Mouse (Mus musculus) fat pad, adult 2 months (tissue): ENCODE measurements at regions not wholly inside any gene's neighbourhood (a gene's known extent, or its start where the extent isn't known, plus 50 kb on each side); places are given as distances from the start of the nearest gene placed in this dataset.

Experiments used
- DNase-seq: peaks from one replicate; pipeline ENCODE4 v3.0.0-alpha.2; 2011; ENCODE audit warnings: low read depth, low spot score; ENCODE audit errors: extremely low read depth

DNA sequence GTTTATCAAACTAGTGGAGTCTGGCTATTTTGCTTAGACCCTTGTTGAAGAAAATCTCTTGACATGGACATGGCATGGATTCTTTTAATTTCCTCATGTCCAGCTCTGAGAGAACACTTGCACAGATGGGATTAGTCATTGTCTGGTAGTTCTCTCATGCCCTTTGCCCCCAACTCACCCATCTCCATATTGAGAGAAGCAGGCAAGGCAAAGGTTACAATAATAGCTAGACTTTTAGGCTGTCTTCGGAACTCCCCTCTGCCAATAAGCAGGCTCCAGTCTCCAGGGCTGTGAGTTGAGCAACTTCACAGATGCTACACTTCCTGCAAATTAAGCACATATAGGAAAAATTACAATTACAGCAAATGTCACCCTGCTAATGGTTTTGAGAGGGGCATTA lies 558.0 kb upstream of the Alcam start:
- no peak for DNase-seq

DNA sequence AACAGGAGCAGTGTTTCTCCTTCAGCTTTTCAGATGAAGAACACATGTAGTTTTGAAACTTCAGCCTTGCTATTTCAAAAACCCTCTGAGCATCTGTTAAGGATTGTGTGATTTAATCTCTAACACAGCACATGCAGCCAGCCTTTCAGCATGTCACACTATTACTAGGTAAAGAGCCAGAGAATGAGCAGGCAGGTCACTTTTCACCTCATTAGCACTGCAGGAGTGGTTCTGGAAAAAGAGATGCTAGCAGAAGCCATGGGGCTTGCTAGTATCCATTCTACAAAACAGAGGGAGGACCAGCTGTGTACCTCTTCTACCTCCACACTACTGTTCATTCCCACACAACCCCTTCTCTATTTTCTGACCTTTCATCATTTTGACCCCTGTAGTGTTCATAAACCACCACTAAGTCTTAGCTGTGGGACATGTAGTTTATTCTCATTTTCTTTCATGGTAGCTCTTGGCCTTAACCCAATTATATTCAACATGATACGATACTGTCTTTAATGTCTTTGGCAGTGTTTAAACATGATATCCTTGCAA lies 535.1 kb upstream of the Alcam start:
- DNase-seq = no peak

DNA sequence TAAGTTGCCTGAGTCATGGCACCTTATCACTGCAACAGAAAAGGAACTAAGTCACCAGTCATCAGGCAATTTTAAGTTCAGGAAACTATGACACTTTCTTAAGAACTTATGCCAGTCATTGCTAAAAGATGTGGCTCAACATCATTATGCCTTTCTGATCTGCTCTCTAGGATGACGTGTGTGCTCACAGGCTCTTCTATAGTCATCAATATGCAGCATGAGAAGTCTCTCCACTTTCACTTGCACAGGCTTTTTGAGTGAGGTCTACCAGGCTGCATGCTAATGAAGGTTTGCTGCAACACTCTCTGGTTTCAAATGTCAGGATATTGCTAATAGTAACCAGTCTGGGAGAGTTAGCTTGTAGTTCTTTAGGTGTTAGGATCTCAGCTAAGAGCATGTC lies 530.5 kb upstream of the Alcam start:
- DNase-seq = no peak

DNA sequence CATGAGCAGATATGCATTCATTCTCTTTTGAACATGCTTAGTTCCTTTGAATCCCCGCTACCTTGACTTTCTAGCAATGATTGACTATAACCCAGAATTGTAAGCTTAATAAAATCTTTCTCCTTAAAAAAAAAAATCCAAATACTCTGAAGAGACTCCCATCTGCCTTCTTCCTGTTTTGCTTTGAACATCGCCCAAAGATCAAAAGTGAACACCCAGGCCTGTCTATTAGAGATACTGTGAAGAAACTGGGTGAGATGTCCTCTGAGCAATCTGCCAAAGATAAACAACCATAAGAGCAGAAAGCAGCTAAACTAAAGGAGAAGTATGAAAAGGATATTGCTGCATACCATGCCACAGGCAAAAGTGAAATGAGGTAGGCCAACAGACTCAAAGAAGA lies 527.1 kb upstream of the Alcam start:
- no peak for DNase-seq

DNA sequence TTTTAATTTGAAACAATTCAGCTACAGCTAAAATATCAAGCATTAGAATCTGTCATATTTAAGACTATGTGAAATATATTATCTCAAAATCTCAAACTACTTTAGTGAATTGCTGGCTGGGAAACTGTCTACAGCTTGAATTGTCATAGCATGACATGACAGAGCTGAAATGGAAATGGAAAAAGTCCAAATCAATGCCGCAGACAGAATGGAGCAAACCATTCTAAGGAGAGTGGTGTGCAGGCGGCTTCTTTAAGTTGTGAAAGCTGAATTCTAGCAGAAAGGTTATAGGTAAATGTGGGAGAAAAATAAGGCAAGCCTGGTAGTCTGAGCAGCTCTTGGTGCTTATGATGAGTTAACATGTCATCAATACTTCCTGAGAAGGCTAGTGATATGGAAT lies 518.9 kb upstream of the Alcam start:
- DNase-seq = no peak

DNA sequence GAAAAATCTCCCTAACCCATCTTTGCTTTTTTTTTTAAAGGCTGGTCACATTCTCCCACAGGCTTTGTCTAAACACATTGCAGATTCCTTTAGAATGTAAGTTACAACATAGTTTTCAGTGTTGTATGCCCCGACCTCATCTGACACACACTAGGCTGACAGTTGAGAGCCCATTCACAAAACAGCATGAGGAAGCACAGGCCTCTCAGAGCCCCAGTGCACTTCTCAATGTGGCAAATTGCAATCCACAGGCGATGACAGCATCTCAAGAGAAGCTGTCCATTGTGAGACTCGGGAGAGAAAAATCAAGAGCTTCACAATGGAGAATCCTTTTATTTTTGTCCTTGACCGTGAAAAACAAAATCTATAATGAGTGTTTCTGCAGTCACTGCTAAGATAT lies 493.8 kb upstream of the Alcam start:
- no peak for DNase-seq

DNA sequence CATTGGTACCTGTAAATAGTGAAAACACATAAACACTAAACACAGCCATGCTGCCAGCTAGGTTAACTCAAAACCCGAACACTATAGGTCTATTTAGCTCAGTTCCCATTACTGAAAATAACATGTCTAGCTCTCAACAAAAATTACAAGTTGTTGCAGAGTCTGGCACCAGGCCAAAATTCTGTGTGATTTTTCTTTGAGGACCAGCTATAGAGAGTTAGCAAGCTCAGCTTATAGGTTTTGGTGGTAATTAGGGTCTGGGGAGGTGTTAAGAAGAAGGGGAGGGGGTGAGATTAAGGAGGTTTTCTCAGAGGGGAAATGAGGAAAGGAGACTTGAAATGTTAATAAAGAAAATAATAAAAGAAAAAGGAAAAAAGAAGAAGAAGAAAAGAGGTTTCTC lies 480.9 kb upstream of the Alcam start:
- no peak for DNase-seq

DNA sequence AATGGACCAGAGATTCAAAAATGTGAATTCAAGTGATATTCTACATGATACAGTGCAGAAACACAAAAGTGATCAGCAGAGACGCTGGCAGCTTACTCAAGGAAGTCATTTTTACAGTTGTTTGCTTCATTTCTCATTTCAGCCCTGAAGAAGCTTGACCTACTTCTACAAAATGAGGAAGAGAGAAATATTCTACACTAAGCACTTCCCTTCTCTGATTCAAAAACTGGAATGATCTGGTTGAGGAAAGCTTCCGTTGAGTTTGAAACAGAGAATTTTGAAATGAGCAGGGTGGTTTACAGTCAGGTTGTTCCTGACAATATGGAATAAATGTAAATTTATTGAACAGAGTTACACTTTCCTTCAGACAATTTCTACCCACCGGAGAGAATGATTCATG lies 478.1 kb upstream of the Alcam start:
- no peak for DNase-seq

DNA sequence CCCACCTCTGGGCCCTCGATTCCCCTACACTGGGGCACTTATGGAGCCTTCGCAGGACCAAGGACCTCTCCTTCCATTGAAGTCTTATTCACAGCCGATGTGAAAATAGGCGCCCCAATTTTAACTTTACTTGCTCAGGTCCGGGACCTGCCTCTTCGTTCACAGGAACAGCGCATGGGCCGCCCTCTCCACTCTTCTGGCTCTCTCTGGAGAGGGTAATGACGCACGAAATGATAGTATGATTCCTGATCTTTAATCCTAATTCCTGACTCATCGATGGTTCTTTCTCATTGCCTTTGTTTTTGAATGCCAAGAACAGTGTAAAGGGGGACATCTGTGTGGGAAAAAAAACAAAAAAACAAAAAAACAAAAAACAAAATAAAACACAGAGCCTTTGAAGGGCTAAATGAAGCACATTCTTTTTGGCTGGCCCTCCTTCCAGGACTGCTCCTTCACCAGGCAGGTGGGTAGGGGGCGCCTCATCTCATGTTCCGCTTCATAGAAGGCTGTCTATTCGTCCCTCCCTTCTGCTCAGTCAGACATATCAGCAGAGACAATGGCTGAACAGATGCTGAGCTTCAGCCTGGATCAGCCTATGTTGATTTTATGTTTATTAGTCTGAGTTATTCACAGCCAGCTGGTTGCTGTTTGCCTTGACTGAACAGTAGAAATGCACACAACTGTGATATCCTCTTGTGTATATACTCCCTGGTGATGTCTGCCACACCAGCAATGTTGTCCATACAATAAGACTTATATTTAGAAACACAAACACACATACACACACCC lies 438.8 kb upstream of the Alcam start:
- no peak for DNase-seq

DNA sequence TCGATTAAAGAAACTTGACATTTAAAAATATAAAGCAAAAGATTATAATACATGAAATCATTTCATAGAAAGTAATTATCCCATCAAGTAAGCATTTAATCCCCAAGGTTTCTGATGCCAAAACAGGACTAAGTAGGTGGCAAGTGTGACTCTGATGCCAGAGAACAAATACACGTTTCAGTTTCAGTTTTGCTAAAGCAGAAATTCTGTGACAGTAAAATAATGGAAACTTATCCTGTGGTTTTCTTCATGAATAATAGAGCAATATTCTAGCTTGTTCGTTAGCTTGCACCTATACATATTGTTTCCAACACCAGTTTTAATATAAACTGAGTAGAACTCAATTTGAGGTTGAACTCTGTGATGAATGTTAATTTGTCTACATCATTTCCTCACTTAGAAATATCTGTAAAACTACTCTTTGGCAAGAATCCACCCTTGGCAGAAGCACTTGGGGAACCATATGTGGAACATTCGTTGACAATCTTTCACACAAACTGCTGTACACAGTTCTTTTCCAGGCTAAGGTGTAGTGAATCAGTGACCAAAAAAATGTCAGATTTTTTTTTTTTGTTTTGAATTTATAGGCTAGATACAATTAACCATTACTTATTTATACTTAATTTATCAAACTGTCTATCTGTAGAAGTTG lies 425.7 kb upstream of the Alcam start:
- no peak for DNase-seq

DNA sequence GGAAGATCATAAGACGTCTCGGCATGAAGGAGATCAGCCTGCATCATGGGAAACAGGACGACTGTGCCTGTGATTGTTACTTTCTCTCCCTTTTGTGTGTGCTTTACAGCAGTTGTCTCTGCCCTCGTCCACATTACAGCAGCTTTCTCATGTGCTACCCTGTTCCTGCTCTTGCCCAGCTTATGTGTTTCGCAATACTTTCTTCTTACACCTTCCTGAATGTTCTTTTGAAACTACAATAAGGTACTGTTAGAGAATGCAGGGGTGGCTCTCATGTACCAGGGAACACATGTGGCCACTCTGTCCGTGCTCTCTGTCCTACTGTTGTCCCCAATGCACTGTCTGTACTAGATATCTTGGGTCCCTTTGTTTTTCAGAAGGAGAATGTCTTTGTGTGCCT lies 414.0 kb upstream of the Alcam start:
- peak; percentile 19 for DNase-seq

DNA sequence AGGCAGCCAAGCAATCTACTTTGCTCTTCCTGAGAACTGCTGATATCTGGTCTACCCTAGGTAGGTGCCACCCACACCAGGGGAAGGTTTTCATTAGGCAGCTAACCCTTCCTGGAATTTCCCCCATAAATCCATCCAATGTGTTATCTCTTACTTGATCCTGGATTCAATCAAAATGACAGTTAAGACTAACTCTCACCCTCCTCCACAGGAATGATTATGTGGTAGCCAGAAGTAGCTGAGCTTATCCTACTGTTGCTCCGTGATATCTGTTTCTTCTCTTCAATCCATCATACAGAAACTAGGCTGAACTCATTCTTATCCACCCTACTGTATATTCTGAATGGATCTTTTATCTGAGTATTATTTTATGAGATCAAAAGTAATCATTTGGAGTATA lies 409.7 kb upstream of the Alcam start:
- no peak for DNase-seq

DNA sequence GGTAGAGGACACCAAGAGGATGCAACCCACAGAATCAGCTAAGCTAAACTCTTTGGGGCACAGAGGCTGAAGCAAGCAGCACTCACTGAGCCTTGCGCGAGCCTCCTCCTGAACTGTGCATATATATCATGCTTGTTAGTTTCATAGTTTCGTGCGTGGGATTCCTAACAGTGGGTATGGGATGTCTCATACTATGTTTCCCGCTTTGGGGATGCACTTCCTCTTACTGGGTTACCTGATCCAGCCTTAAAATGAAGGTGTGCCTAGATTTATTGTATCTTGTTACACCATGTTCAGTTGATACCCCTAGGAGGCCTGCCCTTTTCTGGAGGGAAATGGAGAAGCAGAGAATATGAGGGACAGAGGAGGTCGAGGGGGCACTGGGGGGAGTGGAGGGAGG lies 407.4 kb upstream of the Alcam start:
- no peak for DNase-seq

DNA sequence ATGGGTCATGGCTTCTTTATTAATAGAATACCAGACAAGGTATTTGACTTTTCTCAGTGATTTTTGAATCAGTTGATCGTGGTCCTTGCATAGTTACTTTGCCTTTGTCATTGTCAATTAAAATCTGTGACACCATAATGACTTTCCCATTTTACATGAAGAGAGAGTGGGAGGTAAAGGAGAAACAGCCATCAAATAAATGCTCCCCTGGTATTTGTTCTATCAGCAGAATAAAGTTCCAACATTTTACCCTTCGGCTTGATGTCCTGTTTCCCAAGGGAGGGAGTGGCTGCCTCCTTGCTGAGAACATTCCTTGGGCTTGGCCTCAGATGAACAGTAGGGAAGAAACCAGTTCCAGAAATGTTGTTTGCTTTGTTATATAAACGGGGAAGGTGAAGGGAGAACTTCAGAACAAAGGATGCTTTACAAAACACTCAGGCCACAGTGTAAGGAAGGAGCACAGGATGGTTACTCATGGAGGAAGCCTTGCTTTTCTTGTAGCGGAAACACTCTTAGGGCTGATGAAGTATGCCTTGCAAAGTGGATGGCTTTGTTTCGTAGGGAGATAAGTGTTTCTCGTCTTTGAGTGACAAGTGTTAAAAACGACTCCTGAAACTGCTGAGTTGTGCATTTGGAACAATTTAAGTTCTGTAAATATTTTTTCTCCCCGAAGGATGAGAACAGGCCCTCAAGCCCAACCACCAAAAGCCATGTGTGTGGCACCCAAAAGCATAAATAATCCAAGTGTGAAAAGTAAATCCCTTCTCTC lies 404.8 kb upstream of the Alcam start:
- no peak for DNase-seq

DNA sequence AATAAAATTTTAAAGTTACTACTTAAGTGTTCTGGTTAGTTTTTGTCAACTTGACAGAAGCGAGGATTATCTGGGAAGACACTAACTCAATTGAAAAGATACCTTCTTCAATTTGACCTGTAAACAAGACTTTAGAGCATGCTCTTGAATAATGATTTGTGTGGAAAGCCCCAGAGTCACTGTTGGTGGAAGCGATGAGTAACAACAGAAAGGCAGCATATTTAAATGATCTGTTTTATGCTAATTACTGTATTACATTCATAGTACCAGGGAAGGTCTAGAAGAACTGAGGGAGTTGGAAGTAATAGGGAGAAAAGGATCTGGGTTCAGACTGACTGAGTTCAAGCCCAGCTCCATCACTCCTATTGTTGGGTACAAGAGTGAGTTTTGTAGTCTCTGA lies 397.3 kb upstream of the Alcam start:
- DNase-seq = no peak

DNA sequence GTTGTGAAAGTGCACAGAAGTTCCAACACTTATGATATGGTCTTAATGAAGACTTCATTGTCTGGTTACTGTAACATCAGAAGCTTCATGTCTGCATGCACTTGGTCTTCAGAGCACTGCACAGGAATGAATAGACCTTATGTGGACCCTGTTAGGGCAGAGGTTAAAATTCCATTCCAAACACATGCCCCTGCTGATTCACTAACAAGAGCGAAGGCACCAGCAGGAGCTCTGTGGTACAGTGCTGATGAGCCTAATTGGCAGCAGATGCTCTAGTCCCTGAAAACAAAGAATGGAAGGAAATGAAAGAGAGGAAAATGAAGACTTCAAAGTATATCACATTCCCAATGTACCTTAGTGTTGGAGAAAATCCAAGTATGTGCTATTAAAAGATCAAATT lies 365.1 kb upstream of the Alcam start:
- DNase-seq = no peak

DNA sequence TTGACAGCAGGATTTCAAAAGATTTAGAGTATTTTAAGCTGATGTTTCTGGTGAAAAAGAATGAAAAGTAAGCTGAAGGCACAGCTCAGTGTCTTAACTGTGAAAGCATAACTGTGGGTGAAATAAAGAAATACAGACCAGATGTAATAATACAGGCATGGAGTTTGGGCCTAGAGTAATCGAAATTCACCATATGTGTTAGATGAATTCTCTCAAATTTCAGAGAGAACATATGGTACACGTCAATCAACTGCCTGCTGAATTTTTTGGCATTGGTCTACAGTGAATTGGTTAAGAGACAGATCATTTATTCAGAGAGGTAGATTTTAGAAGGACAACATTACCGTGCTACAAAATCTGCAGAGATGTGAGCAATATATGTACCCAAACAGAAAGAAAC lies 357.3 kb upstream of the Alcam start:
- no peak for DNase-seq

DNA sequence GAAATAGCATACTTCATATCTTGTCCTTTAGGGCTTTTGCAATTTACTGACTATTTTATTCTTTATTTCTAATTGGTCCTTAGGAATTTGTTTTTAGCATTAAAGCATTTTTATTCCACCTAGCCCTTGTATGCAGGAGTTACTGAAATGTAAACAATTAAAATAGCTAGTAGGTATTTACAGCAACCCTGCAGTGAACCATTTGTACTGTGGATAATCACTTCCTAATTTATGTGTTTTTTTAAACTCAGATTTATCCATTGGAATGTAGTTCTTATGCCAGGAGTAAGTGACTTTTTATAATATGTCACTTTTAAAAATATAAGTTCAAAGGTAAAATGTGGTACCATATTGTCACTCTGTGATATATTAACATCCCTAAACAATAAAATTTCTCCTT lies 350.5 kb upstream of the Alcam start:
- no peak for DNase-seq

DNA sequence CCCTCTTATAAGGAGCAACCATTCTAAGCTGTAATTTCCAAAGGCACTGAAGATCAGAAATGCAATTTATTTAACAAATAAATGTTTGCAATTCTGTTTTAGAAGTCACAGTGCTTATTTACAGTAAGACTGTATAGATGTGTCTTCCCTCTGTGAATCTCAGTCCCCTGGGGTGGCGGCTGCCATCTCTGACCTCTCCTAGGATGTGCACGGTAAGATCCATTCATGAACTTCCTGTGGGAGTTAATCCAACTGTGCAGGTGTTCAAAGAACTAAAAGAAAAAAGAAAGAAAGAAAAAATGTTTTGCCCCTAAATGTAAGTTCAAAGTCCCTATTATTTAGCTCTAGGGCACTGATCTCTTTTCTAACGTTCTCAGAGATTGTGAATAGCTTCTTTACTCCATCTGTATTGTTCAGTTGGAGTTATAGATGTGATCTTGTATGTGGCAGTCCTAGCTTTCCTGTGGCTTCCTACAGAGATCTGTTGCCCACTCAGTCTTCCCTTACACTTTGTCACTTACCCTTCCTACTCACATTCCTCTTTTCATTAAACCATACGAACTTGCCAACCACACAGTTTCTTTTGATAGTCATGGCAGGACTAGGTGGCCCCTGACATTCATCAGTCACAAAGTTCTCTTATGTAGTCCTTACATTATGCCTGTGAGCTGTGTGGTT lies 346.0 kb upstream of the Alcam start:
- no peak for DNase-seq

DNA sequence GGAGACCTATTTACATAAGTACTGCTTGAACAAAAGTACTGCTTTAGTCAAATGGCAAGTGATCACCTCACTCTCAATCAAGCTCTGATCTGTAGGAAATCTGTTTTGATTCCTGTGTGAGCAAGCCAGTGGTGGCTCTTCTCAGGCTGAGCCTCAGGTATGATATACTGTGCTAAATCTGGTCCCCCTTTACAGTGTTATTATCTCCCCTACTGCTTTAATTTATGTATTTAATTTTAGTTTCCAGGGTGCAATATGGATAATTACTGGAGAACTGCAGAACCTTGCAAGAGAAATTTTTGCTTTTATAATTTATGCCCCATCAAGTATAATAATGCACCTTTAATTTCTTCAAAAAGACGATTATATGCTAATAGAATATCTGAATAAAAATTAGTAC lies 341.3 kb upstream of the Alcam start:
- no peak for DNase-seq

DNA sequence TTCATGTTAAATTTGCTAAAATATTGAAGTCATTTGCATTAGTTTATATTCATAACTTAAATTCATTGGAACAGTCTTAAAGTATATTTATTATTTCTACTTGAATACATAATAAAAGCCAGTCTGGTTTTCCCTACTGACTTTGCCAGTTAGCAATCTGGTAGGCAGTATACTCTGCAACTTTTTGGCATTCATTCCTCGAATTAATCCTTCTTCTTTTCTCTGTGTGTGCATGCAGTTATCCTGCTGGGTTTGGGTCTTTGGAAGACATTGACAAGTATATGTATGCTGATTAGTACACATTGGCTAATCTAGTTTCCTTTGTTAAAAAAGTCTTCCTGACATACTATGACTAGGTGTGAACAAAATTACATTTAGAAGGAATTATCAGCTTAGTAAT lies 336.1 kb upstream of the Alcam start:
- no peak for DNase-seq
